Mouse (Mus musculus) ES-CJ7 (cell line): ENCODE data around the gene Gnb3.
A peak's percentile ranks its signal among the peaks of the same experiment; 100 is the strongest.
"Not testable (repeated sequence)": the region's sequence is repeated elsewhere in the genome, so short reads cannot be mapped to it uniquely, and the experiment has no call there.

ENCODE experiments used
- DNase-seq: peaks from one replicate; pipeline ENCODE4 v3.0.0; 2011; ENCODE audit warnings: low read depth, low spot score

The Gnb3 gene

DNA sequence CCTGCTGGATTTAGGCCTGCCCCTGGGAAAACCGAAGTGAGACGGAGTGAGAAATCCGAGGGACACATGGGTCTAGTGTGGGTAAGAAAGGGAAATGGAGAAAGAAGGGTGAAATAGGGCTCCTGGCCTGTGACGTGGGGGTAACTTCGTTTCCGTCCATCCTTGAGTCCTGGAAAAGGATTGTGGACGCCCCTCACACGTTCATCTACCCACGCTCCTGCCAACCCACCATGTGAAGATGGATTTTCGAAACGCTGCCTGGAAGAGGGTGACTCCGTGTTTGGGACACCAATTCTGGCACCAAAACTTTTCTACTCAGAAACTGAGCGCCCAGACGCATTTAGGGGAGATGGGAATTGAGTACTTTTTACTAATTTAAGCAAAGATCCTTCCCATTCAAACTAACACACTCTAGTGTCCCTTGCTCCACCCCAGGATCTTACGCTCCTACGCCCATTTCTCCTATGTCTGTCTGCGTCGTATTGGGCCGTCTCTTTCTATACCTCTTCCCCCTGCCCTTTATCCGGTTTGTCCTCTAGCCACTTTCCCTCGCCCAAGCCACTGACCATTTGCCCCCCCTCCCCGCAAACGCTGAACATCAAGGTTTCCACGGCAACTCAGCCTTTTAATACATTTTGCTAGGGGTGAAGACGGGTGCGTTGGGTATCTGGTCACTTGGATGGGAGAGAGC lies 17.9 kb upstream of the Gnb3 start:
- DNase-seq, result no peak

DNA sequence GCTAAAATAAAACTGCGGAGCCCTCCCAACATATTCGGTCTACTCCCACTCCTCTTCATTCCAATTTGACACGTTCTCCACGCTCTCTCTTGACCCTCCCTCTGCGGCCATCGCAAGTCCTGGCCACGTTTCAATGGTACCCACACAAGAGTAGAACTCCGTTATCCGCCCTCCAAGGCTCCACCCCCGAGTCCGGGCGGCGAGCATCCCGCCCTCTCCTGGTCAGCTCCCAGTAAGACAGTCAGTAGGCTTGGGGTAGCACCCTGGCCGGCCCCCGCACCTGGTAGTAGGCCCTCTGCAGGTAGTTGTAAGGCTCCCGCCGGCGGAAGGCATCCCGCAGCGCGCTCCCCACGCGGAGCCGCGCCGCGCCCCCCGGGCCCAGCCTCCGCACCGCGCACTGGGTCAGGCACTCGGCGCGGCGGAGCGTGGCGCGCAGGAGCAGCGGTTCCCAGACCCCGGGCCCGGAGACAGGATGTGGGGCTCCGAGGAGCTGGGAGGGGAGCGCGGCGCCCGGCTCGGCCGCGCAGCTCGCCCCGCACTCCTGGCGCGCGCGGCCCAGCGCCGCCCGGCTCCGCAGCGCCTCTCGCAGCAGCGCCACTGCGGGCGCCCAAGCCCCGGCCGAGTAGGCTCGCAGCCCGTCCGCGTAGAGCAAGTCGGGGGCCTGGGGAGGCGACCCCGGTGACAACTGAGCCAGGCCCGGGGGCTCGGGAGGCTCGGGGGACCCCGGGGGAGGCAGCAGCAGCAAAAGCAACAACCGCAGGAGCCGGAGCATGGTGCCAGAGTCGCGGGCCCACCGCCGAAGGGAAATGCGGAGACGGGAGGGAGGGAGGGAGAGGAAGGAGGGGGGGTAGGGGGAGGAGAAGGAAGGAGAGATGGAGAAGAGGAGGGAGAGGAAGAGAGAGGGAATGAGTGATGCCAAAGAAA lies 17.1 kb upstream of the Gnb3 start, which contains the start of gene P3h3:
Gene P3h3 (minus strand): TSS at position 837 of the 924 bp plus-strand sequence.
- DNase-seq, result peak; percentile 95

DNA sequence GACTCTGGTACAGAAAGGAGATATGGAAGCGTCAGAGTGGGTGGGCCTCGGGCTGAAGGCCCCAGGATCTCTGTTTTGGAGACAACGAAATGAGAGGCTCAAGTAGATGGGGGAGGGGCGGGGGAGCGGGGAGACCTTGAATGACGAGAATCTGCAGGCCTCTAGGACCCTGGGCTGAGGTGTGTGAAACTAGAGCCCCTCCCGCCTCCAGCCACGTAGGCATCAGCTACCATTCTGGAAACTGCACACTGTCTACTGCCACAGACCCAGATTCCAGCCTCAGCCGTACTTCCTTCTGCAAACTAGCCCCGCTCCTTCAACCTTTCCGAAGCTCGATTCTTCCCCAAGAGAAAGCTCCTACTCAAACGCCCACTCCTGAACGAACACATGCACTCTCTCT lies 16.2 kb upstream of the Gnb3 start:
- DNase-seq, result peak; percentile 60

DNA sequence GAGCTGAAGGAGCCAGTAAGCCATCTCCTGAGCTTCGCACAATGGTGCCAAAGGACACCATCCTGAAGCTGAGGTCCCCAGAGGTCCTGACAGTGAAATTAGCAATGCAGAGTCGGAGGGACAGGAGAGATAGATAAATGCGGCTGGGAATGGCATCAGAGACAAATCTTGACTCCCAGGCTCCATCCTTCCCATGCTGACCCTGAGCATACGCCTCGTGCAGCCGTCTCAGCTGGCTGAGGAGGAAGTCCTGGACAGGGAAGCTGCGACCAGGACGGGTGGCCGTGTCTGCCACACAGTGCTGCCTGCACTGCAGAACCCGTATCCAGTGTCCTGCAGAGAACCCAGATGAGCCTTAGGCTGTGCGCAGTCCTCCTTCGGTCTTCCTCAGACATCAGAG lies 14.6 kb upstream of the Gnb3 start:
- no peak for DNase-seq

DNA sequence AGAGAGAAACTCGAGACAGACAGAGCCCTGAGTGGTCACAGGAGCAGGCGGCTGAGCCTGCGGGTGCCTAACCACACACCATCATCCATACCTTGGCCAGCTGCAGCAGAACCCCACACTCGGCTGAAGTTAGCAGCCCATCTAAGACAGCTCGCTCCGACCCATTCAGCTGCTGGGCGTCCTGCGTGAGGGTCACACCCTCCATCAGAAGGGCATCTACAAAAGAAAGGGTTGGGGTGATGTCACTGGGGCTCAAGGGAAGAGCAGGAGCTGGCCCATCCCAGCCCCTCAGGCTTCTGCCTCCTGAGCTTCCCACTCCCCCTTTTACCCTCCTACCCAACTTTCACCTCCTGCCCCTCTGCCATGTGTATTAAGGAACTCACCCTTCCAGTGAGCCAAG lies 10.5 kb upstream of the Gnb3 start:
- peak; percentile 95 for DNase-seq

DNA sequence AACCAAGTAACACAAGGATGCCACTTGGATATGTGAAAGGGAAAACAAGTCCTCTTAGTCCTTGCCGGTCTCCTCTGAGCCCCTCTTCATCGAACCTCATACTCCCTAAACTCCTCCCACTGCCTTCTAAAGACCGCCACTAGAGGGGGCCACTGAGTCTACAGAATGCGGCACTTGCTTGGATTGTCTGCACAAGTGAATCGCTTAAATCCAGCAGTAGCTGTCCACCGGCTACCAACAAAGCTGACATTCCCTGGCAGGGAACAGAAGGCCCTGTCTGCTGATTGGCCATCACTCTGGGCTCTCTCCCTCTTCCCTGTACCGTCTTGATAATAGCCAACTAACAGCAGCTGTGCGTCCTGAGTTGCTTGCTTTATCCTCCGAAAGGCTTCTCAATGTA lies 7.2 kb upstream of the Gnb3 start:
- DNase-seq, result peak; percentile 98

DNA sequence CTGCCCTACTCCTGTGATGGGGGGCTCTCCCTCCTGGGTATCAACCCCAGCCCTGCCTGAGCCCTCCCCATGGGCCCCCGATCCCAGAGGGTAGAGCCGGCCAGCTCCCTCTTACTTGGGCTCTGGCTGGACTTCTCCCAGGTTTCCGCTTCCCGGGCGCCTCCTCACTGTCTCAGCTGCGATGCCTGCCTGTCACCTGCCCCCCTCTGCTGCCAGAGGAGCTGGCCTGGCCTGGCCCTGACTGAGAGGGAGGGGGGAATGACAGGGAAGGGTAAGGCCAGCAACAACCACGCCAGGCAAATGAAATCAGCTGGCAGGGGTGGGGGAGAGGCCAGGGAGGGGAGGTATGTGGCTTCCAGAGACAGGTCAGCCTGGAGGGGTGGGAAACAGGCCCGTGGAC lies 270 bp downstream of the Gnb3 start:
- DNase-seq, result no peak

DNA sequence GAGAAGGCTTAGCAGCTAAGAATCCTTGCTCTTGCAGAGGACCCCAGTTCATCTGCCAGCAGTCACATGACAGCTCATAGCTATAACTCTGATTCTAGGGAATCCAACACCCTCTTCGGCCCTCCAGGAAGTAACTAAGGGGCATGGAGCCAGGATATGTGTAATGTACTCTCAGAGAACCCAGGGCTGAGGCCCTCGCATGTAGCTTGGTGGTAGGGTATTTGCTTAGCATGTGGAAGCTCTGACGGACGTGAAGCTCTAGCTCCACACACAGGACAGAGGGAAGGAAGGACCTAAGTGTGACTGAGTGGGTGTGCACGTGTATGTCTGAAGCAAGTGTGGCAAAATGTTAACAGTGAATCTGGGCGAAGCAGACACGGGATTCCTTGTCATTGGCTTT lies 3.7 kb downstream of the Gnb3 start:
- no peak for DNase-seq

DNA sequence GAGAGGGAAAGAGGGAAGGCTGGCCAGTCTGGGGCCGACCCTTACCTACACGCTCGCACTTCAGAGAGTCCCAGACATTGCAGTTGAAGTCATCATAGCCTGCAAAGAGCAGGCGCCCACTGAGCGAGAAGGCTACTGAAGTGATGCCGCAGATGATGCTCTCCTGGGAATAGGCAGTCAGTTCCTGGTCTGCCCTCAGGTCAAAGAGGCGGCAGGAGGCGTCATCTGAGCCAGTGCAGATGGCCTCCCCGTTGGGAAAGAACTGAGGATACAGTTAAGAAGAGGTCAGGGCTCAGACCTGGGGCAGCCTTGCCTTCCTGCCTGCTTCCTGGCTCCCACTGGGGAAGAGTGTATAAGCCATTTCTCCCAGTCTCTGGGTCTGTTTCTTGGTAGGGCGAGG lies 4.5 kb downstream of the Gnb3 start:
- no peak for DNase-seq

DNA sequence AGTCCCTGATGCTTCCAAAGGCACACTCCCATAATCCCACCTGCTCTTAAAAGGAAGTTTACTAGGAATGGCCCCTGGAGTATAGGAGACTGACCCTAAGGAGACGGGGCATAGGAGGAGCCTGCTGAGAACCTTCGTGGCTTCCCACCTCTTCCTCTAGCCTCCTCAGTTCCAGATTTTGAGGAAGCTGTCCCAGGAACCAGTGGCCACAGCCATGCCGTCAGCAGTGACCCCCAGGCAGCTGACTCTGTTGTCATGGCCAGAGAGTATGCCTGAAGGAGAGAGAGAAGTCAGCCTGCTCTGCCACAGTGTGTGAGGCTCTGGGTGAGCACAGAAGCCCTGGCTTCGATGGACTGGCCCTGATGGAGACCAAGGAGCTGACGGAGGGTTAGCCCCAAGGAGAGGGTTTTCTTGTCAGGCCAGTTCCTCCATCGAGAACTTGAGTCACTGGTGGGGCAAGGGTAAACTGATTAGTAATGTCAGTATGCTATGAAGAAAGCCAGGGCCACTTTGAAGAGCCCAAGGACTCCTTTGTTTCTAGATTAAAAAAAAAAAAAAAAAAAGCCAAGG lies 5.5 kb downstream of the Gnb3 start:
- DNase-seq, result no peak

DNA sequence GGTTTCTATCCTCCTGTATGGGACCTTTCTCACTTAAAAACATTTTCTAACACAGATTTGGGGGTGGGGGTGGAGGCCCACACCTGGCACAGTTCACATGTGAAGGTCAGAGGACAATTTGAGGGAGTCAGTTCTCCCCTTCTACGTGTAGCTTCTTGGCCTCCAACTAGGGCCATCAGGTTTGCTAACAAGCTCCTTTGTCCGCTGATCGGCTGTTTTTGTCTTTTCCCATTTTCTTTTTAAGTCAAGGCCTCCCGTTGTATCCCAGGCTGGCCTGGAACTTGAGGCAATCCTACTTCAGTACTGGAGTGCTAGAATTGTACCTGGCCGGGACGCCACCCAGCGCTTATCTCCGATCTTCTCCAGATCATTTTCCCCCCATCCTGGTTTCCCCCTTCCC lies 8.4 kb downstream of the Gnb3 start:
- peak; percentile 88 for DNase-seq

DNA sequence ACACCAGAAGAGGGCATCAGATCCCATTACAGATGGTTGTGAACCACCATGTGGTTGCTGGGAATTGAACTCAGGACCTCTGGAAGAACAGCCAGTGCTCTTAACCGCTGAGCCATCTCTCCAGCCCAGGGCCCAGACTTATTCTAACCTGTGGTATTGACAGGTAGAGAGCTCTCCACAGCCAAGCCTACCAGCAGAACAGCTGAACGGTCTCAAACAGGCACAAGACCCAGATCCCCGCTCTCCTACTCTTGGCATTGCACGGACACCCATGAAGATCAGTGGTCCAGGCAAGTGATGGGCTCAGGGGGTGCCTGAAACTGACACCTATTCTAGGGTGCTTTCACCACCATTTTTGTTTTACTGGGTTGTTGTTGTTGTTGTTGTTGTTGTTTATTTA lies 8.9 kb downstream of the Gnb3 start:
- not testable (repeated sequence) for DNase-seq

DNA sequence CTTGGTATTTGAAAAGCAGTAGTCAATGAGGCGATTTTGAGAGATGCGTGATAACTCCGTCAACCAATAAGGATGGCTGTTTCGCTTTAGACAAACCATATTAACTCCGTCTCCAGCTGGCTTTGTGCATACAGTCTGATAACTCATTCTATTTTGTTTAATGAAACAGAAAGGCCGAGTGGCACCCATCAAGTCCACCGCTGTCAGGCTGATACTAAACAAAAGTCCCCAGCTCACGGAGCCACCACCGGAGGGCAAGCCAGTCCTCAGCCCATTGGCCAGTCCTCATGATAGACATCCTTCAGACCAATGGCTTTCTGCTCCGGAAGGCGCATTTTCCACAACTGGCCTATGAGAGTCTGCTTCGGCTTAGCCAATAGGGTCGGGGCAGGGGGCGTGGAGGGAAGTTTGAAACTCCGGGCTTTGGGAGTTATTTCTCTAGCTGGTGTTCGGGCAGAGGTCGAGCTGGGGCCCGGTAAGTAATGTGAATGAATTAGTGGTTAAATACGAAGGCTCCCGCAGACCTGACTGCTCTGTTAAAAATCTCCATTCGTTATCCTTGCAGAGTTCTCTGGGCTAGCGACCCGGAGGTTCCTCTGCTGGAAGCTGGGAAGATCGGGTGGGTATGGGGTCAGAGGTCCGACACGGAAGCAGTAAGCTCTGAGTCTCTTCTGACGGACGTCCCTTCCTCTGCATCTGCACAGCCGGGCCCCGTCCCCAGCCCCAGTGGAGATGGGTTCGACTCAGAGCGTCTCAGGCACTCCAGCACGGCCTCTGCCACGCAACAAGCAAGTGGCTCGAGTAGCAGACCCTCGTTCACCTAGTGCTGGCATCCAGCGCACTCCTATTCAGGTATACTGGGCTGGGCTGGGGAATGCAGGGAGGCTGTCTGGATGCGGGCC lies 10.0 kb downstream of the Gnb3 start:
- peak; percentile 99 for DNase-seq

DNA sequence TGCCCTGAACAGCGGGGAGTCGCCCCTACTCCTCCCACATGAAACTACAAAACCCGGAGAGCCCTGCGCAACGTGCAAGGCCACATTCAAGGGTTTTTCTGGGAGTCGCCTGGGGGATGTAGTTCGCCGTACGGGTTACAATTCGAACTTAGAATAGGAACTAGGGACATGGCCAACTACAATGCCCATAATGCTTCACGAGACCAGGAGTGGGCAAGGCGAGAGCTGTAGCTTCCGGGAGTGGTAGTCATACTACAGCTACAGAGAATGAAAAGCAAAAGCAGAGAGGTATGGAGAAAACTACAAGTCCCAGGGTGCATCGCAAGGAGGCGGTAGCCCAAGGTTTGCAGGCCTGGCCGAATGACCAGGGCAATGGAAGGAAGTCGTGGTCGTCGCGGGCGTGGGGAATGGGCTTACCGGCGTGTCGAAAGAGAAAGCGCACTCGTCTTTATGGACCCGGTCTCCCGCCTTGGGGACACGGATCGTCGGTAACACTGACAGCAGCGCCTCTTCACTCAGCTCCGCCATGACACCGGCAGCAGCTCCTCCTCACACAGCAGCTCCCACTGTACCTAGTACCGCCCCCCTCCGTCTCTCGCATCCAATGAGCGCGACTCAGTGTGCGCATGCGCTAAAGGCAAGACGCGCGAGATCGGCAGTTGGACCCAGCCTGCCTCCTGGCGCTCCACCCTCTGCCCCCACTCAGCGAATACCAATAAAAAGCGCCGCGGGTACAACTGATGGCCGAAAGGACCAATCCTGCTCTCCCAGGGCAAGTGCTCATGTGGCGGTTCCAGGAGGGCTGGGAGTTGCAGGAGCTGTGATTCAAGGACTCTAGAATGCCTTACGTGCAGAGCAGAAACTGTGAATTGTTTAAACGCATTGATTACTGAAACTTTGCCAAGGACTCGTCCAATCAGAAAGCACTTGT lies 10.9 kb downstream of the Gnb3 start, which contains the start of the genes Usp5 and Cdca3:
Gene Usp5 (minus strand): TSS at position 617 of the 931 bp plus-strand sequence.
Gene Cdca3 (plus strand): TSS at position 680 of the 931 bp plus-strand sequence.
- peak; percentile 100 for DNase-seq

DNA sequence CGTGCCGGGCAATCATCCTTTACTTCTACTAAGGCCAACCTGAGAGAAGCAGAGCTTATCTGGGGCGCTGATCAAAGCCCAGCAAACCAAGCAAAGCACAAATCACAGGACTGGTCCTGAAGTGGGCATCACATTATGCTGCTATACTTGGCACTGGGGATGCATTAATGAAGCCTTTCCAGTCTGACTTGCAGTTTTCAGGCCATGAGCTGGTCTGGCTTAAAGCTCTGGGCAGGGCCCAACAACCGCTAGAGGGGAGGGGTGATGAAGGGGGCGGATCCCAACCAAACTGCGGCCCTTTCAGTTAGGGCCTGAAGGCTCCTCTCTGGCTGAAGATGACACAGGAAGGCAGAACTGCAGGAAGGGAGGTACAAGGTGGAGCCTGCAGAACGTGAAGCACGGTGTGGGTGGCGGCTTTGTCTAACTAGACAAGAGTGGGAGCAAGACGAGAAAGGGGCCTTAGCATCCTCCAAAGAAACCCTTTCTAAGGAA lies 11.9 kb downstream of the Gnb3 start:
- DNase-seq, result peak; percentile 80

DNA sequence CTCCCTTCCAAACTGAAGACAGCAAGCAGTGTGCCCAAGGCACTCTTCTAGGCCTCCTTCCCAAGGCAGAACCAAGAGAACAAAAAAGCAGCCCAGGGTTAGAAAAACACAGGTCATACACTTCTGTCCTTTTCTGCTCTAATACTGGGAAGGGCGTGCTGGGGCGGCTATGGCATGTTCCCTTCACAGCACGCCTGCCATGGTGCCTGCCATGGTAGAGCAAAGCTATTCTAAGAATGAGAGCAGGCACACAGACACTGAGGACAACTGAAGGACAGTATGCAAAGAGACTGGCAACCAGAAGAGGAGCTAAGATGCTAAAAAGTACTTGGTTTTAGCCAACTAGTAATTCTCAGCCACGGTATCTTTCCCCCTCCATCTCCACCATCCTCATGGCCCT lies 18.0 kb downstream of the Gnb3 start:
- DNase-seq, result no peak

DNA sequence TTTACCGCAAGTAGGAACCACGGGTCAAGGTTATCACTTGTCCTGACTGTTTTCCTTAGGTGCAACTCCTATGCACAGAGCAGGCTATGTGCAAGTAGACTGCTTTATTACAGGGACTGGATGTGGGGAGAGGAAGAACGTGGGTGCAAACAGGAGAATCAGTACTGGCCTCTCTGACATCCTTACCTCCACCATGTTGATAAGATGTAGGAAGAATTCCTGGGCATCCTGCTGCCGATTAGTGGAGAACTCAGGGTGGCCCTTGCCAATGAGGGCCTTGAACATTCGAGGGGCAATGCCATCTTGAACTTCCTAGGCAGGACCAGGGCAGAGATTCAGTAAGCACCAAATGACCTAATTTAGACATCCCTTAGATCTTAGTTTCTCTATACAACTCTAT lies 19.2 kb downstream of the Gnb3 start:
- DNase-seq, result no peak

DNA sequence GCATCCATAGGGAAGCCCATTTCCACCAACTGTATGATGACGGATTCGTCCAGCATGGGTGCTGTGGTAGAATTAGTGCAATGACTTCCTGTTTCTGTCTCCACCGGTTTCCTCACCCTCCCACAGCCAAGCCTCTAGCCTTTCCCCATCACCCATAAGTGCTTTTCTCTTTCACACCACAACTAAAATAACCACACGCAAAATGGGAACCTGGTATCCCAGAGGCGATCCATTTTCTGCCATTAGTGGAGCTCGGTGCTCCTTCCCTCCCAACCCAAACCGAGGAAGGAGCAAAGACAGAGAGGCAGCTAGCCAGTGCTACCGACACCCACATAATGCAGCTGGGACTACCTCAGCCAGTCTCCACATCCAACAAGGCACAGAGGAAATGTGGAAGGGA lies 22.1 kb downstream of the Gnb3 start:
- DNase-seq, result no peak

DNA sequence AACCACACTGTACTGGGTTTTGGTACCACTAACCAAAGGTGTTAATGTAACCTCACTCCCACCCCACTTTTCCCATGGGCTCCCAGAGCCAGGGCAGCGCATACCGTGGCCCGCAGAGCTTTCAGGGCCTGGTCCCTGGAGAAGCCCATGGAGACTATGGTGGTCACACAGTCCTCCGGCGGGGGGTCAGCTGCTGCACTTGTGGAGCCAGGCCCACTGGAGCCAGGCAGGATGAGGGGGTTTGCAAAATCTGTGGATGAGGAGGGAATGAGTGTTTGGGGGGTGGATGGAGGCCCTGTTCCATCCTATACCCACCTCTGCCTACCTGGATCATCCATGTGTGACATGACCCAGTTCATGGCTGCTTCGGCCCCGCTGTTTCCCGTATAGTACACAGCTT lies 22.5 kb downstream of the Gnb3 start:
- no peak for DNase-seq

DNA sequence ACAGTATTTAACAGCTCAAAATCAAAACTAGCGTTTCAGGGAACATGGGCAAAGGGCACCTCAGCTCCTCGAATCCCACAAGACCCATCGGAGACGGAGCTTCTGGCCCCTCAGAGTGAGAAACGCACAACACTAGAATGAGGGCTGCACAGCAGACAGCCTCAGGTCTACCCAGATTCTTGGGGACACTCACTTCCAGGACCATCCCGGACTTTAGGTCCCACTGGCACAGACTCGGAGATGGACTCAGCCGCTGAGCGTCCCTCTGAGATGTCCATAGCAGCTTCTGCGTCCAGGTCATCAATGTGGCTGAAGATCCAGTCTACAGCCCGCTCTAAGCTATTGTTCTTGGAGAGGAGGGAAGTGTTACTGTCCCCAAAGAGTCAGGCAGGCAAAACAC lies 22.9 kb downstream of the Gnb3 start:
- no peak for DNase-seq
